Mouse (Mus musculus) spleen, adult 2 months (tissue): ENCODE results near the gene Mfn2.

Source experiments
- CTCF ChIP-seq: fragments of 200-500 bp; IDR thresholded peaks from 2 replicates; pipeline ENCODE4 v1.5.1; 2011; ENCODE audit warnings: mild to moderate bottlenecking, inconsistent platforms; ENCODE audit not compliant: insufficient read depth, insufficient read length, insufficient replicate concordance; ENCODE audit errors: extremely low read depth
- POLR2A ChIP-seq: fragments of 200-500 bp; IDR thresholded peaks from 2 replicates; pipeline ENCODE4 v1.6.1; 2011; ENCODE audit warnings: low read depth, low read length, inconsistent platforms

DNA sequence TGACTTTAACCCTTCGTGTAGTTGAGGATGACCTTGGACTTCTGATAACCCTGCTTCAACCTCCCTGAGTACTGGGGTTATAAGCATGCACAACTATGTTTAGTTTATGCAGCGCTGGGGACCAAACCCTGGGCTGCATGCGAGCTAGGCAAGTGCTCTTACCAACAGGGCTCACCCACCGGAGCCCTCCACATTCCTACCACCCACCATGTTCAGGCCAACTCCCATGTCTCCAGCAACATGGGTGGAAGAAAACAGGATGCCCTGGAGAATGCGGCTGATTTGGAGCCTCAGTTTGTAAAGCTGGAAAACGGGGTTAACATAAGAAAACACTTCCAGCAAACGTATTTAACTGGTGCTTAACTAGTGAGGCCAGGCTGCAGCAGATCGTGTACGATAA, 31.4 kb upstream of the Mfn2 start:
- no peak for TF ChIP-seq POLR2A
- TF ChIP-seq CTCF: no peak
